Mouse (Mus musculus) ES-Bruce4 (cell line): ENCODE measurements around the gene Rtraf.
A peak's percentile ranks its signal among the peaks of the same experiment; 100 is the strongest.

Experiments
- CTCF ChIP-seq: IDR thresholded peaks from one replicate; pipeline ENCODE4 v1.8.1; 2011; ENCODE audit warnings: low read depth, low read length
- EP300 ChIP-seq: IDR thresholded peaks from 2 replicates; pipeline ENCODE4 v1.6.1; 2011; ENCODE audit warnings: low read depth, low read length; ENCODE audit not compliant: insufficient read depth
- POLR2A ChIP-seq: IDR thresholded peaks from one replicate; pipeline ENCODE4 v1.8.1; 2011; ENCODE audit warnings: low read length; ENCODE audit not compliant: insufficient read depth

DNA sequence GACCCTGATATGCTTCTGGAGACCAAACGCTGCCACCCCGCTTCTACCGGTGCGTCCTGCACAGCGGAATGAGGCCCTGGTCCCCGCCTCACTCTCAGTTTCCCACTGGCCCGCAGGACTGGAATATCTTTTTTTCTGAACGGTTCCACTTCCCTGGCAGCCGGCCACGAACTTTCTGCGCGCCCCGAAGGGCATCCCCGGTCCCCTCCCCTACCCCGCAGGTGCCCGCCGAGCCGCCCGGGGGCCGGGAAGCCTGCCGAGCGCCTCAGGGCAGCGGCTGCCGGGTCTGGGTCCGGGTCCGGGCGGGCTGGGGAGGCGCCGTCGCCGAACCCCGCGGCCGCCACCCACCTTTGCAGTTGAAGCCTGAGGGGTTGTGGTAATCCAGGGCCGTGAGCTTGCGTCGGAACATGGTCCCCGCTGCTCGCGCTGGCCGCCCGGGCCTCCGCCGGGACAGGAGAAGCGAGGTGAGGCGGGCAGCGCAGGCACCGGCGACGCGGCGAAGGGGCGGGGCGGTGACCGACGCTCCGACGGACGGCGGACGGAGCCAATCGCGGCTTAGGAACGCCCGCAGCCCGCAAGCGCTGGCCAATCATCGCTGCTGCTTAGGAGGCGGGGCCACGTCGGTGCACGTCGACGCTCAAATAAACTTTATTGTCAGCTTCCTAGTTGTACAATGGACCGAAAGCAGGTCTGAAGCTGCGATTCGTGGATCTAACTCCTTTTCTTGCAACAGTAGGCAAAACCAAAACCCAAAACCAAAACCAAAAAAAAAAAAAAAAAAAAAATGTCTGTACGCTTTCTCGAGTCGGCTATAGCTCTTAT, at the start of gene Rtraf:
- TF ChIP-seq CTCF (no peak), EP300 (no peak), POLR2A (peak; percentile 18)
